Mouse (Mus musculus) G1E (cell line): ENCODE measurements around the gene Magi2. TPM values are rescaled to one million over a fixed set of nuclear protein-coding genes. Genes with fewer than 3 reads are reported as not detected.

Experiments used
- ATAC-seq: 2 replicates; pipeline ENCODE4 v1.8.0; 2016; ENCODE audit warnings: mild to moderate bottlenecking; ENCODE audit not compliant: insufficient number of reproducible peaks, poor library complexity, low FRiP score, severe bottlenecking; ENCODE audit errors: extremely low read depth
- DNase-seq: peaks from one replicate; pipeline ENCODE4 v3.0.0; 2012; ENCODE audit warnings: low spot score
- H3K27me3 ChIP-seq: 2 replicates; pipeline ENCODE4 v1.6.1; 2012; ENCODE audit warnings: mild to moderate bottlenecking, low read length, inconsistent platforms; ENCODE audit not compliant: insufficient read depth
- H3K36me3 ChIP-seq: replicated peaks from 2 replicates; pipeline ENCODE3; 2012; ENCODE audit warnings: mild to moderate bottlenecking, inconsistent platforms
- H3K4me1 ChIP-seq: 2 replicates; pipeline ENCODE4 v1.6.1; 2012; ENCODE audit warnings: low read depth, low read length, inconsistent platforms, mixed read lengths; ENCODE audit not compliant: insufficient read depth
- H3K4me3 ChIP-seq: 2 replicates; pipeline ENCODE4 v1.5.1; 2012; ENCODE audit warnings: low read depth, mild to moderate bottlenecking, inconsistent platforms, low read length, moderate library complexity, mixed read lengths
- H3K9me3 ChIP-seq: replicated peaks from 2 replicates; pipeline ENCODE4 v1.6.1; 2012; ENCODE audit warnings: inconsistent platforms
- CTCF ChIP-seq: IDR thresholded peaks from 2 replicates; pipeline ENCODE4 v1.5.1; 2012; ENCODE audit warnings: low read depth, low read length, inconsistent platforms, mixed read lengths
- GATA1 ChIP-seq: IDR thresholded peaks from 2 replicates; pipeline ENCODE4 v1.6.1; 2012; ENCODE audit warnings: borderline replicate concordance, low read length, inconsistent platforms, mixed read lengths
- GATA2 ChIP-seq: IDR thresholded peaks from 2 replicates; pipeline ENCODE4 v1.6.1; 2012; ENCODE audit warnings: low read depth, low read length, inconsistent platforms, borderline replicate concordance
- POLR2AphosphoS5 ChIP-seq: IDR thresholded peaks from 2 replicates; pipeline ENCODE4 v1.6.1; 2012; ENCODE audit warnings: low read depth, low read length, inconsistent platforms; ENCODE audit not compliant: insufficient replicate concordance
- TAL1 ChIP-seq: conservative IDR thresholded peaks from 2 replicates; pipeline ENCODE4 v1.6.1; 2012; ENCODE audit warnings: low read depth, low read length, inconsistent platforms, mixed read lengths
- polyA plus RNA-seq: library from polyadenylated mRNA; stranded (reverse); fragments of >175 nt; gene quantifications from 2 replicates; pipeline ENCODE4 v1.2.3, GENCODE M21; 2012
- total RNA-seq, 2 experiments: library from RNA; stranded (forward) in 1 of 2; stranded (reverse) in 1 of 2; fragments of 200-1000 nt in 1 of 2; fragments of >200 nt in 1 of 2; fragmentation: Nextera tagmentation in 1 of 2; gene quantifications; 2 replicates each; pipeline ENCODE4 v1.2.3; 2014 to 2017

Gene Magi2
- total and polyA plus RNA-seq, 3 experiments: 0.69 to 1.3 (median 1.1) TPM

DNA sequence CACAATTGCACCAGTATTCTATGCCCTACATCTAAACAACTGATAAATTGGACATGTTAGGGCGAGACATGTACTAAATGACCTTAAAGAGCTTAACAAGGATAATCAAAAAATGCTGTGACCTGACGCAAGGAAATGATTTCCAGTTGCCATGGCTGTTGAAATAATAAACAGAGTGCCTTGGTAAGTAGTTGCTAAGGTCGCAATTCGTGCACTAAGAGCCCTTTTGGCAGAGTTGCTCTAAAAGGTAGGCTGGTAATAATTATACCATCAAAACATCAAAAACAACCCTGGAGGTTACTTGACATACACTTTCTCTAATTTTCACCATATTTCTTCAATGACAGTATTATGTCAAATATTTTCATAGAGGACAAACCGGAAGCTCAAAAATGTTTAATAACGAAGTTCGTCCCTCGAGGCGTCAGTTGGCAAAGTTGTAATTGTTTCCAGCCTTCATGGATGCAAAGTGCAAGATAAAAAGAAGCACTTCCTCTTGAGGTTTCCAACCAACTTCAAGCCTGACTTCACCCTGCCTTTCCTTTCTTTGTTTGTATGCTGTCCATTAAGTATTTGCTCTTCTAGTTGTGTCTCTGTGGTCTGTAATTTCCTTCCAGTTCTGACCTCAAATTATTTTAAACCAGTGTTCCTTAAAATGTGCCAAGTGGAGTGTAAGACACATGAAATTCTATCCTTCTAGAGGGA is 853.9 kb downstream of the Magi2 start:
- Histone ChIP-seq H3K4me1 (no peaks in the 10 kb centered on the region), H3K36me3 (no peaks in the 10 kb centered on the region), H3K4me3 (no peak overlapping the region), H3K27me3 (no peaks in the 10 kb centered on the region; the same call in 1 of the 2 replicates), H3K9me3 (no peaks in the 10 kb centered on the region)
- ATAC-seq (no peak), DNase-seq (no peak)
- TF ChIP-seq POLR2AphosphoS5 (no peak), GATA2 (no peak), TAL1 (no peak), CTCF (no peak), GATA1 (no peak)

DNA sequence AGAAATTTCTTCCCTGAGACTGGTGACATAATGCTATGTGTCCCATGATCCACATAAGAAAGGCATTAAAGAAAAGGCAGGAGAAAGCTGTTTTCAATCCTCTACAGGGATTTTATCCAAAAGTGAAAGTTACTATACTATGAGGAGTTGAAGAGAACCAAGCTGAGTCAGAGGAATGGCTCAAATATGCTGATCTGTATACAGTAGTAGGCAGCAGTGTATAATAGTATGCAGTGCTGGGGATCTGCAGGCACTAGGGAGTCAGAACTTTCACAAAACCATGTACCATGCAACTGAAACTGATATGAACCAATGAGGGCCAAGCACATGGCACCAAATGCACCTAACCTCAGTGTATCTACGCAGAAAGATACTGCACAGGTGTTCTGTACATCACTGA is 855.5 kb downstream of the Magi2 start:
- no peak for DNase-seq
- TF ChIP-seq CTCF (no peak), POLR2AphosphoS5 (no peak), GATA2 (no peak), GATA1 (no peak), TAL1 (no peak)
- Histone ChIP-seq H3K4me1 (no peaks in the 10 kb centered on the region), H3K9me3 (no peaks in the 10 kb centered on the region), H3K36me3 (no peaks in the 10 kb centered on the region), H3K27me3 (no peaks in the 10 kb centered on the region; the same call in 1 of the 2 replicates), H3K4me3 (no peak overlapping the region)
- no peak for ATAC-seq

DNA sequence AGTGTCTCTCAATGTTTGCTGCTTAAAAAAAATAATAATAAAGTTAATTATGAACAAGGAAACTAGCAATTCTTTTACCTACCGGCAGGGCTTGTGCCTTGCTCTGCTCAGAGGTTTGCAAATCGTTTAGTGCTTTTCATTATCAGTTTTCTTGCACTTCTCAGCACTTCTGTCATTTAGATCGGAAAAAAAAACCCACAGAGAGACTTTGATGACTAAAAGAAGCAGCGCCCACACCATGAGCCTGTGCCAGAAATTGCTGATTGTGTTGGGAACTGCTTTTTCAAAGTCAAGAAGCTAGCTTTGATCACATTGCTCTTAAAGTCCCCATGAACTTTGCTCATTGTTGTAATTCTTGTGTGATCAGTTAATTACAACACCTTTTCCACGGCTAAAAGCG is 860.2 kb downstream of the Magi2 start:
- TF ChIP-seq POLR2AphosphoS5: no peak
- TF ChIP-seq GATA2: no peak
- DNase-seq (no peak), ATAC-seq (no peak)
- Histone ChIP-seq H3K36me3 (no peaks in the 10 kb centered on the region), H3K27me3 (no peaks in the 10 kb centered on the region), H3K4me3 (no peak overlapping the region), H3K4me1 (no peaks in the 10 kb centered on the region), H3K9me3 (no peaks in the 10 kb centered on the region)

DNA sequence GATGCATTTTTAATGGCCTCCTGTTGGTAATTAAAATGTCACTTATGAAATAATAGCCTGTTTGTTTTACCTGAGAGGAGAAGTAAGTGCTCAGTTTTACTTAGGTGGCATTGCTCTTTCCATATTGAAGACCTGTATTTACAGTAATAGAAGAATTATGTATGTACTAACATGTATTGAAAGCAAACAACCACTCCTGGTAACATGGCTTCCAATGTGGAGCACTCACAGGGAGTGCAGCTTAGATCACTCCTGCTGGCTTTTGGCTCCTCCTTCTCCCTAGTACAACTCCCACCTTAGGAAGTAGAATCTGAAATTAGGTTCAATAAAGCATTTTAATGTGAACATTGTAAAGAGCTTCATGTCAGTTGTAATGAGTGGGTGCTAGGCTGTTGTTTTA is 877.0 kb downstream of the Magi2 start:
- DNase-seq (no peak), ATAC-seq (no peak)
- H3K4me1 ChIP-seq: no peaks in the 10 kb centered on the region
- H3K4me3 ChIP-seq: no peak overlapping the region
- no peaks in the 10 kb centered on the region for H3K36me3 ChIP-seq
- TF ChIP-seq CTCF (no peak), GATA2 (no peak), TAL1 (no peak), POLR2AphosphoS5 (no peak), GATA1 (no peak)
- H3K9me3 ChIP-seq: no peaks in the 10 kb centered on the region
- H3K27me3 ChIP-seq: no peaks in the 10 kb centered on the region

DNA sequence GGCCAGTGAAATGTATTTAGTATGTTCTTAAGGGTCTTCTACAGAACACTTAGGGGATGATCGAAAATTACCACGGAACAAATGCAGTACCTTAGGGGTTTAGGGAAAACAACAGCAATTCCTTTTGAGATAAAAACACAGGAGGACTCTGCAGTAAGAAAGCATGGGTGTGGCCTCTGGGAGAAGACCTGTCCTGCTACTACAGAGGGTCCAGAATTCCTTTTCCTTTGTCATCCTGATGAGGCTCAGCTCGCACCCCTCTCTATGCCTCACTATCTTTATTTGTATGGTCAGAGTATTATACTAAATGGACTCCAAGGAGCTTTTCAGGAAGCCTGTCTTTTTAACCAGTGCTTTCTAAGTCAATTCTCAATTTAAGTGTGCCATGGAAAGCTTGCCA is 877.7 kb downstream of the Magi2 start:
- no peak for DNase-seq
- no peak for ATAC-seq
- H3K4me3 ChIP-seq: no peak overlapping the region
- H3K27me3 ChIP-seq: no peaks in the 10 kb centered on the region
- H3K9me3 ChIP-seq: no peaks in the 10 kb centered on the region
- H3K4me1 ChIP-seq: no peaks in the 10 kb centered on the region
- TF ChIP-seq CTCF (no peak), GATA1 (no peak), POLR2AphosphoS5 (no peak), TAL1 (no peak), GATA2 (no peak)
- H3K36me3 ChIP-seq: no peaks in the 10 kb centered on the region

DNA sequence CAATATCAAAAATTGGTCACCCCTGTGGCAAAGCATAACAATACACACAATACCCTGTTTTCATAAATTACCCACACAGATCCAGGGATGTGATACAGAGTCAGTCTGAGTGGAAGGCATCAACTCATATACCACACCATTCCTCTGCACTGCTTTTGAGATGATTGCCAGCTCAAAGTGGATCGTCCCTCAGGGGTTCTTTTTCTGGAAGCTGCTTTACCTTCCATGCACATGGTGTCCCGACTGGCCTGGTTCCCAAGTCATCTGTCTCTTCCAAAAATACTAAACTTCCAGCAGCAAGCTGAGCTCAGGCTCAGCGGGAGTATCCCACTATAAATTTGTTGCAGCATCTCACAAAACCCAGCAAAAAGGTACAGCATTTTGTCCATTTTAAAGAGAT is 882.7 kb downstream of the Magi2 start:
- H3K36me3 ChIP-seq: no peaks in the 10 kb centered on the region
- ATAC-seq (no peak), DNase-seq (no peak)
- no peak overlapping the region for H3K4me3 ChIP-seq
- TF ChIP-seq POLR2AphosphoS5 (no peak), CTCF (no peak), GATA2 (no peak), GATA1 (no peak), TAL1 (no peak)
- no peaks in the 10 kb centered on the region for H3K27me3 ChIP-seq
- no peaks in the 10 kb centered on the region for H3K9me3 ChIP-seq
- no peaks in the 10 kb centered on the region for H3K4me1 ChIP-seq
